Mouse (Mus musculus) retina, postnatal 7 days (tissue): Measurements from ENCODE around the gene Slc35e4.
"Not testable (repeated sequence)": the region's sequence is repeated elsewhere in the genome, so short reads cannot be mapped to it uniquely, and the experiment has no call there.

Source experiments
- DNase-seq: peaks from one replicate; pipeline ENCODE4 v3.0.0-alpha.2; 2012; ENCODE audit warnings: low read depth, low spot score

Gene Slc35e4

DNA sequence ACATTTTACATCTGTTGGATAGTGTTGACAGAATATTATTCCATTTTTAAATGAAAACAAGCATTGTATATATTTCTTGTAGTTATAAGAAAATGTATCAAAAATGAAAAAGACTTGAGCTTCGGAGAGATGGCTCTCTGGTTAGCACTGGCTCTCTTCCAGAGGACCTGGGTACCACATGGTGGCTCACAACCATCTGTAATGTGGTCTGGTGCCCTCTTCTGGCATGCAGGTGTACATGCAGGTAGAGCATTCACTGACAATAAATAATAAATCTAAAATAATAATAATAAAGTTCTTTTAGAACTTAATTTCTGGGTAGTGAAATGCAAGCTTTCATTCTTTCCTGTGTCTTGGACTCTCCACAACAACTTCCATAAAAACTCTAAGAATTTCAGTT, 4.3 kb upstream of the Slc35e4 start:
- no peak for DNase-seq

DNA sequence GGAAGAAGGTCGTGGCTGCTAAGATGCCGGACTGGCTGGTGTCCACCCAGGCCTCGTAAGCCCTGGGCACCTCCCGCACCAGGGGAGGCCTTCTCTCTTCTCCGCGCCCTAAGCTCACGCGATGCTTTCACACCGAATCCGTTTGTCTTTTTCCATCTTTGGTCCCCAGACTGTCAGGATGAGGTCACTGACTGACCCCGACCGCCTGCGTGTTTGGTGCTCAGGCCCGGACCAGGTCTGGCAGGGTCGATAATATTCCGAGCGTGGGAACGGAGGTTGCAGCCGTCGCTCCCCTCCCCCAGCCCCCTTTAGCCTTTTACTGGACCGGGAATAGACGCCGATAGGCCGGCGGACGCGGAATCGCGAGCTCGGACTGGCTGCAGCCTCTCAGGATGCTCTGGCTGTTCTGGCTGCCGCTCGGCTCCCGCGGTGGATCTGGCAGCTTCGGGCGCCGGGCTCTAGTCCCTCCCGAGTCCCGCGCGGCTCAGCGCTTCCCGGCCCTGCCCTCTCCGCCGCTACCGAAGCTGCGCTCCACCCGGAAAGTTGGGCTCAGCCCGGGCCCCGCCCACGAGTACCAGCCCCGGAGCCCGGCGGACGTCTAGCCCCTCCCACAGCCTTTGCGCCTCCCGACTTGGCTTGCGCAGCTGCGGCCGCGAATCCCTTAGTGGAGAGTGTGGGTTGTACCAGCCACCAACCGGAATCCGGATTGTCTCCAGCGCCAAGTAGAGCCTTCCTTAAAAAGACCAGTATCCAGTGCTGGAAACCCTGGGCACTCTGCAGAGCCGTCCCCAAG, 952 bp downstream of the Slc35e4 start:
- DNase-seq, result peak; percentile 67

DNA sequence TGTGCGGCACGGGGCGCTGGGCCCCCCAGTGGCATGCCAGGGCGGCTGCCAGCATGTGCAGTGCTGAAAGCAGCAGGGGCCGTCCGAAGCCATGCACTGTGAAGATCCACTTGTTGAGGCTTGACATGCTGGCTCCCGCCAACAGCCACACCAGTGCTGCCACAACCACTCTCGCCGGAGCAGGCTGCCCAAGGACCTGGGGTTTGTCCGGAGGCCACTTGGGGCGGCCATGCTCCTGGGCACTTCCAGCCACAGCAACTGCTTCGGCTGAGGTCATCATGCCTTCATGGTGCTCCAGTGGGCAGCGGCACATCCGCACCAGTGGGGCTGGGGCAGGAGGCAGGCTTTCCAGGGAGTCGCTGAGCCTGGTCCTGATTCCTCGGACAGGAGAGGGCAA, 1.6 kb downstream of the Slc35e4 start:
- no peak for DNase-seq

DNA sequence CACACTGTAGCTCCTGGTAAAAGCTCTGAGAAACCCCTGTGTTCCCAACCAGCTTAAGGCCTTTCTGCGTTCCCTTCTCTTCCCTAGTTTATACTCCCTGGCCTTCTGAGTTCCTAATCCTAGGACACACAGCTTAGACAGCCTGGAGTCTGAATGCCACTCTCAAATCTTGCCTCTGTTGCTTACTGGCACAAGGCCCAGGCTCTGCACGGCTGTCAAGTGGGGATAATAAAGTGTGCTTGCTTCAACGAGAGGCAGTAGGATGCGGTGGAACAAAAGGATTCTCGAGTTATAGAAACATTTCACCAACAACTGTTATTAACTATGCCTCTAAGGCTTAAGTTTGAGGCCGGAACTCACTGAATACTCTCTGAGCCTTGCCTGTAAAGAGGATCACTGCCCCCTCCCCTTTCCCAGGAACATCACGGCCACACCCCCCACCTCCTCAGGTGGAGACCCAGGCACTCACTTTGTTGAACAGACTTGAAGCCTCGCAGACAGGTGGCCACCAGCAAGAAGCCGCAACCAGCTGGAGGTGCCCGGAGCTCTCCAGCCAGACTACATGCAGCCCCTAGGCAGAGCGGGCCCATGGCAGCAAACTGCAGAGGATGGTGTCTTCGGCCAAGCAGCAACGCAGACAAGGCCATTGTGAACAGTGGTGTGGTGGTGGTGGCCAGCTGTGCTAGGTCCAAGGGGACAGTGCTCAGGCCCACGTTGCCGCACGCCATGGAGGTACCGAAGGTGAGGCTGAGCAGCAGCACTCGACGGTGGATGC, 2.2 kb downstream of the Slc35e4 start:
- no peak for DNase-seq

DNA sequence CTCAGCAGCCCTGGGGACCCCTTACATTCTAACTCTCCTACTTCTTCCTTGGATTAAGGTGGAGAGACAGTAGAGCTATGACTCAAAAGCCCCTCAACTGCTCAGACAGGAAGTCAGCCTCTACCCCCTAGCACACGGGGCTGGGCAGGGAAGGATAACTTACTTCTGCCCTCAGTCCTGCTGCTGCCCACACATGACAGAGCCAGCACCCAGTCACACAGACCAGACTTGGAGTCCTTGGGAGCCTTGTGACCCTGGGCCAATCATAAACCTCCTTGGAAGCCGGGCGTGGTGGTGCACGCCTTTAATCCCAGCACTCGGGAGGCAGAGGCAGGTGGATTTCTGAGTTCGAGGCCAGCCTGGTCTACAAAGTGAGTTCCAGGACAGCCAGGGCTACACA, 3.0 kb downstream of the Slc35e4 start:
- not testable (repeated sequence) for DNase-seq

DNA sequence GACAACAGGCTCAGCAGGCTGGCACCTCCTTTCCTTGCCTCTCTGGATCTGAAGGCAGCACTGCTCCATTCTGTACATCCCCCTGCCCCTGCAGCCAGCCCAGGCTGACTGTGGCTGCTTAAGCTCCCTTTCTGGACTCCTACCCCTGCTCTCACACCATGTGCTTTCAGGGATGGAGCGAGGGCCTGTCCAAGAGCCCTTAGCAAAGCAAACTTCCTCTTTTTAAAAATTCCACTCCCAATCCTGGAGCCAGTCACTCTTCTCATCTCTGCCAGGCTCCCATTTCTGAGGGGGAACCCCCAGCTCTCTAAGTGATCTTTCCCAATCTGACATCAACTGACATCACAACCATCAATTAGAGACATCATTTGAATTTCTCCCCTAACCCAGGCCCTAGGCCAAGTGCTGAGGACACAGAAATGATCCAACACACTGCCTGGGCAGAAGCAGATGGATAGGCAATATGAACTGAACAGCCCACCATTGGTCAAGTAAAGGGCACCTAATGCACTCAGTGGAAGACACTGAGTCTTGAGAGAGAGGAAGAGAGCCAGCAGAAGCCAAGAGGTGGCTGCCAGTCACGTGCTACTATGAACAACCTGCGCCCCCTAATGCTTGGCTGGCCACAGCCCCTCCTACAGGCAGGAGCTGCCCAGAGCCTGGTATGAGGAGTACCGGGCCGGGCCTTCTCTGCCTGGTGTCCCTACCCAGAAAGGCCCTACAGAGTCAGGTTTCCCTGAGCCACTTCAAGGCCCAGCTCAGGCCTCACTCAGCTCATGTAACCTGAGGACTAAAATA, 3.8 kb downstream of the Slc35e4 start:
- no peak for DNase-seq

DNA sequence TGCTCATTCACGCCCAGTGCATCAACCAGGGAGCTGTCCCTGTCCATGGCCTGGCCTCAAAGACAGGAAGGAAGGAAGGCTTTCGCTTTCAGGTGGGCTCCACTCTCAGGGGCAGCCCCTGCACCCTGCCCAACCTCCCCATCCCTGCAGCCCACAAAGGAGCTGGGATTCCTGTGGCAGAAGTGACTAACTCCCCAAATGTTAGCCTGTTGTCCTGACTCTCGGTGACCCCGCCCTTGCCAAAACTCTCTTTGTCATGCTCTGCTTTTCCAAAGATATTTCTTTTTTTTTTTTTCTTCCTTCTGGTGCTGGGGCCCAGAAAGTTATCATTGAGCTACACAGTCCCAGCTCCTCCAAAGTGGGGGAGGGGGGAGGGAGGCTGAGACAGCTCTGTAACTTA, 5.2 kb downstream of the Slc35e4 start:
- DNase-seq, result no peak

- DNase-seq, result no peak
These were observed 9.0 kb downstream of the Slc35e4 start for GRCm38 (mm10) chr11:3905446-3905845.

DNA sequence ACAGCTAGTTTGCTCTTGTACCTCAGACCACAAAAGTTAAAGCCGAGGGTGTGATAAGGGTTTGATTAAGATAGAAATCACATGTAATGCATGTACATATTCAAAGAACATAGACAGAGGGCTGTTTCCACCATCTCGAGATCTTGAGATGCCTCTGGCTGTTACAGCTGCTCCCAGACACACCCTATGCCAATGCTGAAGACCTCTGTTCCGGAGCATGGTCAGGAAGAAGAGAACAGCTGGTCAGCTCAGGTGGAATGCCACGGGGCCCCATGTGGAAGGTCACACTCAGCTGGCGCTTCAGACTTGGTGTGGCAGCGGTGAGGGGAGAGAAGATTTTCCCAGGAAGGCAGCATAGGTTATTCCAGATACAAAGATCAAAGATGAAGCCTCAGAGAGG, 9.8 kb downstream of the Slc35e4 start:
- DNase-seq, result no peak

DNA sequence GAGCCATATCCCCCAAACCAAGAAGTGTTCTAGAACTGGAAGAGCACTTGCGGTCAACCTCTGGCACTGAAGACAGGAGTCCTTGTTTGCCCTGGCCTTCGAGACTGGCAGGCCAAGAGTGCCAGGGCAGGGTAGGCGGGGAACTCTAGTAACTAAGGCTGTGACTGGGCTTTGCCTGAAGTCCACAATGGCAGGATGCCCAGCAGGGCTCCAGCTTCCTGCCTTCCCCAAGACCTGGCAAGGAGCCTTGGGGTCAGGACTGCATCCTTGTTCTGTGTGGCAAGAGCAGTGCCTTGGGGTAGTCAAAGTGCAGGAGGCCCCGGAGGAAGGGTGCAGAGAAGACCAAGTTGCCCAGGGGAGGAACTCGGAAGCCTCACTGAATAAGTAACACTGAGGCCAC, 11.4 kb downstream of the Slc35e4 start:
- no peak for DNase-seq

DNA sequence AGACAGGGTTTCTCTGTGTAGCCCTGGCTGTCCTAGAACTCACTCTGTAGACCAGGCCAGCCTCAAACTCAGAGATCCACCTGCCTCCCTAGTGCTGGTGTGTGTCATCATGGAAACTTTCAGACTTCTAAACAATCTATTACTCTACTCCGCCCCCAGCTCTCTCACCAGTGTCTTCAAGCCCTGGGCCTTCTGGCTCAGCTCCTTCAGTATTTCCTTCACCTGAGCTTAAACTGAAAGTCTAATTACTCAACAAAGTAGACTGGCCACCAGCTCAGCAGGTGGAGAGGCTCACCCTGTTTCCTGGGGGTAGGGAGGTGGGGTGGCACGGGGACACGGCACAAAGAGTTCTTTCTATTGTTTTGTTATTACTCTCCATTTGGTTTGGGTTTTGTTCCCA, 11.9 kb downstream of the Slc35e4 start:
- no peak for DNase-seq

- no peak for DNase-seq
These were observed 14.2 kb downstream of the Slc35e4 start for GRCm38 (mm10) chr11:3900296-3900695.

- no peak for DNase-seq
These were observed 18.5 kb downstream of the Slc35e4 start for GRCm38 (mm10) chr11:3895933-3896332.

DNA sequence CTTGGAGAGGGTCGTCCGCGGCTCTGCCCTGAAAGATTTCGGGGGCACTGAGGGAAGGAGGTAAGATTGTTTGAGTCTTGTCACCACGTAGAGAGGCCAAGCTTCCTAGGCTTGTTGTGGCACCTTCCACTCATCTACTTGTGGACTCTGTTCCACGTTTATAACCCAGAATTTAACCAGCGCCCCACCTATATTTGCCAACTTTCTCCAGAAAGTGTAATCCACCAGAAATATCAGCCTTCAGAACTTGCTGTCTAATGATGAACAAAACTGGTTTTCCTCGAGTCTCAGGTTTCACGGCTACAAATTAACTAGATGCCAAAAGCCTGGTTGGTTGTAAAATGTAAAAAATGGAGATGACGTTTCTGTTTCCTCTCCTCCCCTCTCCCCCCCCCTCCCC, 19.0 kb downstream of the Slc35e4 start:
- DNase-seq, result no peak

DNA sequence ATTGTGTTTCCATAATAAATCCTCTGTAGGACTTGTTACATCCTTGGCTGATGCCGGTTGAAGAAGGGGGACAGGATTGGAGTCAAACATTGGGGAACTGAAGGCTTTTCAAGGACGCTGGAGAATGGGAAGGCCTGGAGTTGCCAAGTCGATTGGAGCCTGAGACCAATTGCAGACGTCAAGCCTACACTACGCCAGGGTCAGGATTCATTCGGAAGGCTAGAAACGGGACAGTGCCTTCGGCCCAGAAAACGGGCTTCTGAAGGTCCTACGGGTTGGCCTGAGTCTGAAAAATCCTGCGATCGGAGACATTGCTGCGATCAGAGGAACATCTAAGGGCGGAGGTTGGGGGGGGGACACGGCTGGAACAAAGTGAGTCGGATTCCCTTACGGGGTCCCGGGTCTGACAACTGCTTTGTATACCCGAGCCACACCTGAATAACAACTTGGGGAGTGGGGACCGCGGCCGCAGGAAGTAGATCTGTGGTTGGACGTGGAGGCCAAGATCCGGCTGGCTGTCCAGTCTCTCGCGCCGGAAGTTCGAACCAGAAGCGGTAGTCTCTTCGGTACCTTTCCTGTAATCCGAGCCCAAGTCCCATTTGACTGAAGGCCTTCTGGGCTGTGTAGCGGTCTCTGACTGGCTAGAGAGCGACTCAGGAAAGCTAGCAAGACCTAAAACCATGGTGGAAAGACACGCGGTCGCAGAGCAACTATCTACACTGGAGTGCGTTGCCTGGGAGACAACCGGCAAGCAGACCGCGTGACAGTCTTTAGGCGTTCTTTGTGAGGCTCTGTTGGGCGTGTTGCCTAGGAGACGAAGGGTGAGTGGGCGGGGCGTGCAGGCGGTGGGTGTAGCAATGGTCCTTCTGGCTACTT, 19.8 kb downstream of the Slc35e4 start, which contains the start of the genes 4921536K21Rik and Dusp18:
Gene 4921536K21Rik, minus strand, starts transcription at position 693 of the 876 bp plus-strand sequence.
Gene Dusp18, plus strand, starts transcription at position 835 of the 876 bp plus-strand sequence.
- DNase-seq, result peak; percentile 68

DNA sequence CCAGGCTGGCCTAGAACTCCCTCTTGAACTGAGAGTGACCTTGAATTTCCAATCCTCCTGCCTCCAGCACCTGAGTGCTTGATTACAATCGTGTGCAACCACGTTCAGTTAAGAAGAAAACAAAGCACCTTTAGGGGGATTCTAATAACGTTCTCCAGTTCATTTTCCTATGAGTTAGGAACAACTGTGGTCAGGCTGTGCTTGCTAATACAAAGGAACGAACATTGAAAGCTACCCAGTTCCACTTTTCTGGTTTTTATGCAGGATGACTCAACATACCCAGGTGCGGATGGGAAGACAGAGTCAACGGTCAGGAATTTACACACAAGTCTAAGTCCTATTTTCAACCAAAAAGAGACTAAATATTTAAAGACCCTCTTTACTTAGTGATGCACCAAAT, 20.5 kb downstream of the Slc35e4 start:
- no peak for DNase-seq

DNA sequence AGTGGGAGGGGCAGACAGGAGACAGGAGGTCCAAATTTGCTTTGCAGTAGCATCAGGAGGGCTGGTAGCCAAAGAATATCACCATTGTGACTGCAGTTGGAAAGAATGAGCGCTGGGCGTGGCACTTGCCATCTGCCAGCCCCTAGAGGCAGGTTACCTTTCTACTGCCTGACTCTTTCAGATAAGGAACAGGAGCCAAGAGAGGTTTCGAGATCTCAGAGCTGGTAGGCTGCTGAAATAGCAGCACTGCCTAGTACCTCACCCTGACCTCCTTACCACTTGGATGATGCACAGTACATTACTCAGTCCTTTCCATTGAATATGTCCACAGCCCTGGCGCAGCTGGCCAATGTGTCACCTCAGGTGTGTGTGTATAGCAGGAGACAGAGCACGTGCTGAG, 27.1 kb downstream of the Slc35e4 start:
- DNase-seq, result no peak

DNA sequence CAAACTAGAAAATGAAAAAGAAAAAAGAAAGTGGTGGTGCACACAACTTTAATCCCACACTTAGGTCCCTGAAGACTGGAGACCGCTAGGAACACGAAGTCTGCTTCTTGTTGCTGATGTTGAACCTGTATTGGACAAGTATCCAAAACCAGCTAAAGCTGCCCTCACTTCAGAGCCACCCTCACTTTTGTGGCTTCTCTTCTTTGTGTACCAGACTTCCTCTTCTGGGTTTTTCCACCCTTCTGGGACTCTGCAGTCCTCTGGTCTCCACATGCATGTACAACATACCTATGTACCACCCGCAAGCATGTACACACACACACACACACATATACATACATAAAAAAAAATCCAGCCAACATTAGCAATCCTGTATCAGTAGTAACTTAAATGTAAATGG, 30.8 kb downstream of the Slc35e4 start:
- DNase-seq, result no peak

GRCm38 (mm10) chr11:3879836-3880235, 34.6 kb downstream of the Slc35e4 start:
- DNase-seq, result peak; percentile 69

DNA sequence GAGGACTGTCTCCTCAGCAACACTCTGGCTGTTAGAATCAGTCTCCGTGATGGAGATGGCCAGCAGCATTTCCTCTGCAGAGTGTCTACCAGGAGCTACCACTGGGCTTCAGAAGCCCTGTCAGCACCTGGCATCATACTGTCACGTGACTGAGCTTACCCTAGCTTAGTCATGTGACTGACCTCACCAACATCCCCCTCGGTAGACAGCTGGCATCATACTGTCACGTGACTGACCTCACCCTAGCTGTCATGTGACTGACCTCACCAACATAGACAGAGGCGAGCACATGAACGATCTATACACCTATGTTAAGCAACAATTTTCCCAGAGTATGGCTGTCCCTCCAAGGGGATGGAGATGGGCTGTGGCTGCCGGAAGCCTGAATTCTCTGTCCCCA, 35.8 kb downstream of the Slc35e4 start:
- no peak for DNase-seq

DNA sequence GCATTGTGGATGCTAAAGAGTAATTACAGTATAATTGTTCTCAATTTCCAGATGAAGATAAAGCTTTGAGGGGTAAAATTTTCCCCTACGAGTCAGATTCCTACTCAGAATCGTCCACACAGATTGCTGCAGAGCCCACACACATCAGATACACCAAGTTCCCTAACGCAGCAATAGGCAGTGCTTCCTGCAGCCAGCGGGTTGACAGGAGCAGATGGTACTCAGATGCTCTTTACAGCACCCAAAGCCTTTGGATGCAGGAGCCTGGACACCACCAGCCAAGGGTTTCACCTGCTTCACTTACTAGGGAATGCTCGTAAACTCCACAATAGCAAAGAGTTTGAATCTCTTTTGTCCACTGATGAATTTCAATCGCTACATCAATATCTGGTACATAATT, 38.0 kb downstream of the Slc35e4 start:
- DNase-seq, result no peak
